Mouse (Mus musculus): Measurements from ENCODE around the gene Aif1.
A peak's percentile ranks its signal among the peaks of the same experiment; 100 is the strongest.

The Aif1 gene

GRCm38 (mm10) chr17:35175968-35176367 lies at the start of gene Aif1:
Aif1 (minus strand) TSS chr17:35176068.
- no peak for DNase-seq

DNA sequence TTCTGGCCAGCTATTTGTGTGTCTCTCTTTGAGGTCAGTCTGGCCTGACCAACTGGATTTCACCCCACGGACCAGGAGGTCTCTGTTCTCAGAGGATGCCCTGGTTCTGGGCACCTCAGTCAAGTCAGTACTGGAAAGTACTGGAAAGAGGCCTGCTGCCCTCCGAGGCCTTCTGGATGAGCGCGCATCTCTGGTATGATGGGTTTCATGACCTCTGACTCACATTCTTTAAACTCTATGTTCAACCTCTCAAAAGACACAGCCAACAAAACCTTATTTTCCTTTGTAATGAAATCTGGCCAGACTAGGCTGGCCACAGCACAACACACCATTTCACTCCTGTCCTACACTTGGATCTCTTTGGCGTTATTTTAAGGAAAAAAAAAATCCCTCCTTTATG lies 49.6 kb upstream of the Aif1 start:
- DNase-seq: no peak

- no peak for DNase-seq
These were observed 48.8 kb upstream of the Aif1 start for GRCm38 (mm10) chr17:35224641-35225040.

GRCm38 (mm10) chr17:35222299-35222698 lies 46.4 kb upstream of the Aif1 start:
- peak; percentile 44 for DNase-seq

DNA sequence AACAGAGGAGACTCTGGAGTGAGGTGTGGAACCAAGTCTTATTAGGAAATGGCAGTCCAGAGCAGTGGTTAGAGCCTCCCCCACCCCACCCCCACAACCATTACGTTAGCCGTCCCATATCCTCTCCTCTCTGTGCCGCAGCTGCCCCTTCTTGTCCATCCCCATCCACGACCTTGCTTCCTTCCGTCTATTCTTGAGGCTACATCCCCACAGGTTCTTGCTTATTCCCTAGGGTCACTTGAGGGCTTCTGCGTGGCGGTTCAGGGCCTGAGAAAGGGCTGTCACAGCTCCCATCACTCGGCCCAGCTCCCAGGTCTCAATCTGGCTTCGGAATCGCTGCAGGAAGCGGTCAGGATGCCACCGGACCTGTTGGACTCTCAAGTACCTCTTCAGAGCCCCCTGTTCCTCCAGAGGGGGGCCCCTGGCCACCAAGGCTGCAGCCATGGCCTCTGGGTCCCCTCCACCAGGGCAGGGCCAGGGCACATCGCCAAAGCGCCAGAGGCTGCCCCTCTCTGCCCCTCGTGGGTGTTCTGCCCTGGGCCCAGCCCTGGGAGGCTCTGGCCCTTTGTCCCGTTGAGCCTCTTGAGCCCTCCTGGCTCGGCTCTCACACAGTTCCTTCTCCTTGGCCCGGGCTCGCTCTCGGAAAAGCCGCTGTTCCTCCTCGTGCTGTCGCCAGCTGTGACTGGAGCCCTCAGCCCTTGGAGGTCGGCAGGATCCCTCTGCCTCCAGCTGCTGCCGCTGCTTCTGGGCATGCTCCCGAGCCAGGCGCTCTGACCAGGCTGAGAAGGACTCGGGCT lies 44.5 kb upstream of the Aif1 start, which contains the start of gene Gm16181:
Gm16181 (plus strand) TSS at position 679 of the 797 bp plus-strand sequence.
- peak; percentile 59 for DNase-seq

DNA sequence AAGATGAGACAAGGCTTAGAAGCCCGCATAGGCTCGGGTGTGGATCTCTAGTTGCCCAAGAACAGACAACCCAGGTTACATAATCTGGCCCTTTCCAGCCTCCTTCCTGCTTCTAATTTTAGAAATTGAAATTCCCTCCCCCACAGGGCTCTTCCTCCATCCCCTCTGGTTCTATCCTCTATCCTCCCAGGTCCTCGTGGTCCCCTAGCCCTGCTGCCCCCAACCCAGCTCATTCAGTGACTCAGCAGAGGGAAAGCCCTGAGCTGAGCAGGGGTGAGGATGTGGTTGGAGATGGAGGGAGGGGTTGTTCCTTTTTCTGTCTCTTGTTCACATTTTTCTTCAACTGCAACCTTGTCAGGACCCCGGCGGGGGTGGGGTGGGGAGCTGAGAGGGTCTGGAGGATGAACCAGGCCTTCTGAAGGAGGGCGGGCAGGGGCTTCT lies 43.8 kb upstream of the Aif1 start:
- no peak for DNase-seq

GRCm38 (mm10) chr17:35218516-35219193 lies 42.8 kb upstream of the Aif1 start:
- DNase-seq: peak; percentile 40

GRCm38 (mm10) chr17:35213071-35213470 lies 37.2 kb upstream of the Aif1 start:
- DNase-seq: no peak

DNA sequence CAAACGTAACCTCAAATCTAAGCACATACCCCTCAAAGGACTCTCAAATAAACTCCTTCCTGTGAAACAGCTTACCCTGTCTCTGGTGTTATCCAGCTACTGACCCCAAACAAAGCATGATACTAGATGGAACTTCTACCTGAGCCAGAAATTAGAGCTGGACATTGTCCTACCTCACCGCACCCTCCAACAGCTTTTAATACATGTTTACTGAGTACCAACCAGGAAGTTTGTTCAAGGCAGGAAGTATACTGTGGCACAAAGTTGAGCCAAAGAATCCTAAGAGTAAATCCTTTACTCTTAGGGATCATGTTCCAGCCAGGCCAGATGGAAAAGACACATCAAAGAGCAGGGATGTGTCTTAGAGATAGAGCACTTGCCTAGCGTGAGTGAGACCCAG lies 34.7 kb upstream of the Aif1 start:
- no peak for DNase-seq

GRCm38 (mm10) chr17:35209785-35210535 lies 34.1 kb upstream of the Aif1 start:
- DNase-seq: no peak

GRCm38 (mm10) chr17:35205380-35205769 lies 29.5 kb upstream of the Aif1 start:
- DNase-seq: no peak

GRCm38 (mm10) chr17:35204494-35205379 lies 28.9 kb upstream of the Aif1 start, which contains the start of gene Lta:
Lta (minus strand) TSS chr17:35205351.
- DNase-seq: no peak

DNA sequence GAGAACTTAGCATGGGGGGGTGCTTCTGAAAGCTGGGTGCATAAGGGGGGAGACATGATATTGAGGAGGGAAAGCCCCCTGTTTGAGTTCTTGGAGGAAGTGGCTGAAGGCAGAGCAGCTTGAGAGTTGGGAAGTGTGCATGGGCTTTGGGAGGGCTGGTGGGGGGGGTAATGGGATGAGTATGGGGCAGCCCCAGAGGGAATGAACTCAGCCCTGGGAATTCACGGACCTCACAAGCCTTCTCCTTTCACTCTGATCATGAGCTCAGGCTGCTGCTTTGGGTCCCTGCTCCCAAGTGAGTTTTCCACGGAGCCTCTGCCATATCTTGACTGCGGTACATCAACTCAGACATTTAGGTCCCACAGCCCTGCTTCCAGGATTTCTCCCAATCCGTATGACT lies 26.6 kb upstream of the Aif1 start:
- no peak for DNase-seq

DNA sequence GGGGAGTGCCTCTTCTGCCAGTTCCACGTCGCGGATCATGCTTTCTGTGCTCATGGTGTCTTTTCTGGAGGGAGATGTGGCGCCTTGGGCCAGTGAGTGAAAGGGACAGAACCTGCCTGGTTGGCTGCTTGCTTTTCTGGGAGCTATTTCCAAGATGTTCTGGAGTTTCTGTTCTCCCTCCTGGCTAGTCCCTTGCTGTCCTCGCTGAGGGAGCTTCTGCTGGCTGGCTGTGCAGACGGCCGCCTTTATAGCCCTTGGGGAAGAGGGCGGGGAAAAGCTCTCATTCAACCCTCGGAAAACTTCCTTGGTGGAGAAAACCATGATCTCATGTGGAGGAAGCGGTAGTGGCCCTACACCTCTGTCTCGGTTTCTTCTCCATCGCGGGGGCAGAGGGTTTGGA lies 25.9 kb upstream of the Aif1 start, which contains the start of gene Tnf:
Tnf (minus strand) TSS at position 221 of the 400 bp plus-strand sequence.
- DNase-seq: no peak

DNA sequence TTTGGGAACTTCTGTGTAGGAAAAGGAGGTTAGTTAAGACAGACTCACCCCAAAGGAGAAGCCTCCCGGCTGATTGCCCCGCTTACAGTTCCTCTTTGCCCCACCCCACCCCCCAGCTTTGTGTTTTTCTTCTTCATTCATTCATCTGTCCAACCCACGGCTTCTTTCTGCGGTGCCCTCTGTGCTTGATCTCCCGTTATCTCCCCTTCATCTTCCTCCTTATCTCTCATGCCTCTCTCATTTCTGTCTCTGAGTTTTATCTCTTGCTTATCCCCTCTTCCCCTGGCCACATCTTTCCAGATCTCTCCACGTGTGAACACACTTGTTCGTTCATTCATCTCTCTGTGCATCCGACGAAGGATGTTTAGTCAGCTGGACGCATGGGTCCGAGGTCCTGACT lies 25.3 kb upstream of the Aif1 start:
- DNase-seq: no peak

- DNase-seq: no peak
These were observed 24.5 kb upstream of the Aif1 start for GRCm38 (mm10) chr17:35200398-35200797.

- DNase-seq: no peak
These were observed 23.1 kb upstream of the Aif1 start for GRCm38 (mm10) chr17:35198946-35199345.

DNA sequence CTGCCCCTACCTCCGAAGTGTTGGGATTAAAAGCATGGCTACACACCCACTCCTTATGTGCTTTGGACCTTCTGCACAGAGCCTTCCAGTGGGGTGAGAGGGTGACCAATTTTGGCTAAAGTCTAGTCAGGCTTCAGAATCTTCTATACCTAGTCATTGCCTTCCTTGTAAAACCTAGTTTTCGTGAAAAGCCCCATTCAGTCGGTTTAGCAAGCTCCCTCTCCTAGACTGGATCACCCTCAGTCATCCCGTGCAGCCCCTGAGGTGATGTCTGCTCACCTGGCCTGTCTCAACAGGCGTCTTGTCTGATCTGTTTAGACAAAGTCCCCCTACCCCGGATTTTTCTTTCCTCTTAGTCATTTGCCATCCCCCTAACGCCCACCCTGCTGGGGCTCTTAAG lies 22.2 kb upstream of the Aif1 start:
- DNase-seq: no peak

- DNase-seq: no peak
These were observed 21.3 kb upstream of the Aif1 start for GRCm38 (mm10) chr17:35197126-35197525.

- DNase-seq: no peak
These were observed 20.4 kb upstream of the Aif1 start for GRCm38 (mm10) chr17:35196321-35196641.

DNA sequence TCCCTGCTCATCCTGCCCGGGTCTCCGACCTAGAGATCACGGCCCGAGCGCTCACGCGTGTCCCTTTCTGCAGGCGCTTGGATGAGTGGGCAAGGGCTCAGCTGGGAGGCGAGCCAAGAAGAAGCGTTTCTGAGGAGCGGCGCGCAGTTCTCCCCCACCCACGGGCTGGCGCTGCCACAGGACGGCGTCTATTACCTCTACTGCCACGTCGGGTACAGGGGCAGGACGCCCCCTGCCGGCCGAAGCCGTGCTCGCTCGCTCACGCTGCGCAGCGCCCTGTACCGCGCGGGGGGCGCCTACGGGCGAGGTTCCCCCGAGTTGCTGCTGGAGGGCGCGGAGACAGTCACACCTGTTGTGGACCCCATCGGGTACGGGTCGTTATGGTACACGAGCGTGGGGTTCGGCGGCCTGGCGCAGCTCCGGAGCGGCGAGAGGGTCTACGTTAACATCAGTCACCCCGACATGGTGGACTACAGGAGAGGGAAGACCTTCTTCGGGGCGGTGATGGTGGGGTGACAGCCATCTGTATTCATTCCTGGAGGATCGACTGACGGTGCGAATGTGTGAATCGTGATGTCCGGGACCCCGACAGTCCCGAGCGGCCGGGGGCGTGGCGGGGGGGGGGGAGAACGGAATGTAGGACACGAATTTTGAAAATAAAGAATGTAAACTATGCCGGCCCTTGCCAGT lies 19.9 kb upstream of the Aif1 start:
- peak; percentile 90 for DNase-seq

All from lung, postnatal 14 days (tissue).